Mouse (Mus musculus): ENCODE results near the gene Hspe1.

Hspe1 gene

GRCm38 (mm10) chr1:55134301-55134700, 46.4 kb downstream of the Hspe1 start:
- no peak for DNase-seq (ENCODE audit: low spot score in 2 of 2)

DNA sequence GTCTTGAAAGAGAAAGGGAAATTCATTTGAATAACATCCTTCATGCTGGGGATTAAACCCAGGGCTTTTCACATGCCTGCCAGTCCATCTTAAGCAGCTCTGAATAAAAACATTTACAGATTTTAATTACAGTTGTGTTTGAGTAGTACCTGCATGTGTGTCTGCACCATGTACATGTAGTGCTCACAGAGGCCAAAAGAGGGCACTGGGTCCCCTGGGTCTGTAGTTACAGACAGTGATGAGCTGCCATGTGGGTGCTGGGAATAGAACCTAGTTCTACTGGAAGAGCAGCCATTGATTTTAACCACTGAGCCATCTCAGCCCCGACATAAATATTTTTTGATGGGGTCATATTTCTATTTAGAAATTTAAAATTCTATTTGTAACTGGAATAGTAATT, 47.9 kb downstream of the Hspe1 start:
- no peak for DNase-seq (ENCODE audit: low spot score in 2 of 2)

All from natural killer cell, adult 2 months (primary cell).